Mouse (Mus musculus) liver, embryonic 15.5 days (tissue): ENCODE data around the gene Cnot4. TPM values are rescaled to one million over a fixed set of nuclear protein-coding genes. Genes with fewer than 3 reads are reported as not detected.

Experiments
- ATAC-seq: fragments of 200-750 bp; cut with Nextera tagmentation; 2 replicates; pipeline ENCODE4 v1.8.0; 2017; ENCODE audit warnings: moderate number of reproducible peaks, mild to moderate bottlenecking, moderate library complexity; ENCODE audit not compliant: insufficient read depth
- H3K27ac ChIP-seq: fragments of 300-500 bp; sonication (generic); replicated peaks from 2 replicates; pipeline ENCODE4 v1.5.1; 2015; ENCODE audit warnings: mild to moderate bottlenecking, inconsistent platforms
- H3K27me3 ChIP-seq: fragments of 300-500 bp; sonication (generic); 2 replicates; pipeline ENCODE4 v1.6.1; 2015; ENCODE audit warnings: mild to moderate bottlenecking, inconsistent platforms
- H3K36me3 ChIP-seq: fragments of 300-500 bp; sonication (generic); replicated peaks from 2 replicates; pipeline ENCODE4 v1.6.1; 2015; ENCODE audit warnings: moderate library complexity, mild to moderate bottlenecking, inconsistent platforms
- H3K4me1 ChIP-seq: fragments of 300-500 bp; sonication (generic); replicated peaks from 2 replicates; pipeline ENCODE4 v1.6.1; 2015; ENCODE audit warnings: inconsistent platforms
- H3K4me2 ChIP-seq: fragments of 300-500 bp; sonication (generic); 2 replicates; pipeline ENCODE4 v1.6.1; 2015; ENCODE audit warnings: moderate library complexity, mild to moderate bottlenecking, inconsistent platforms
- H3K4me3 ChIP-seq: fragments of 300-500 bp; sonication (generic); replicated peaks from 2 replicates; pipeline ENCODE4 v1.5.1; 2015; ENCODE audit warnings: mild to moderate bottlenecking, inconsistent platforms
- H3K9ac ChIP-seq: fragments of 300-500 bp; sonication (generic); 2 replicates; pipeline ENCODE4 v1.6.1; 2015; ENCODE audit warnings: moderate library complexity, mild to moderate bottlenecking, inconsistent platforms
- H3K9me3 ChIP-seq: fragments of 300-500 bp; sonication (generic); replicated peaks from 2 replicates; pipeline ENCODE4 v1.6.1; 2016; ENCODE audit warnings: inconsistent platforms
- WGBS: fragments of 180-500 bp; shearing (Covaris S2); methylation state at CpG from one replicate; pipeline ENCODE4 v1.1.7; 2015; ENCODE audit warnings: mixed read lengths; ENCODE audit not compliant: insufficient replicate concordance; 5-methylcytosine and 5-hydroxymethylcytosine counted together
- polyA plus RNA-seq: library from polyadenylated mRNA; unstranded; fragments of >200 nt; fragmentation: Nextera tagmentation; extraction: Ambion mirVana; gene quantifications from 2 replicates; pipeline ENCODE4 v1.2.1, GENCODE M21; 2015

Gene Cnot4
- polyA plus RNA-seq, 1 experiment from 2014 or later = 11.1 TPM

GRCm38 (mm10) chr6:35033341-35033740 lies 100.2 kb downstream of the Cnot4 start:
- H3K9me3 ChIP-seq = no peaks in the 10 kb centered on the region
- H3K27me3 ChIP-seq = no peaks in the 10 kb centered on the region
- H3K4me3 ChIP-seq = no peak overlapping the region
- ATAC-seq = no peak
- H3K9ac ChIP-seq = no peak overlapping the region
- 92% methylated on average over 11 of the region's 11 CpGs for WGBS
- H3K4me2 ChIP-seq = no peak overlapping the region
- H3K4me1 ChIP-seq = peaks cover 8% of the 10 kb centered on the region; the same call in 1 of the 2 replicates
- H3K36me3 ChIP-seq = peaks cover 5% of the 10 kb centered on the region; the same call in 1 of the 2 replicates
- H3K27ac ChIP-seq = no peak overlapping the region

GRCm38 (mm10) chr6:35032704-35033103 lies 100.8 kb downstream of the Cnot4 start:
- Histone ChIP-seq H3K4me2 (no peak overlapping the region), H3K27me3 (no peaks in the 10 kb centered on the region), H3K27ac (no peak overlapping the region), H3K9me3 (no peaks in the 10 kb centered on the region), H3K4me3 (no peak overlapping the region), H3K36me3 (peaks cover 5% of the 10 kb centered on the region; the same call in 1 of the 2 replicates), H3K9ac (no peak overlapping the region), H3K4me1 (peaks cover 8% of the 10 kb centered on the region; the same call in 1 of the 2 replicates)
- 31% methylated on average over 2 of the region's 2 CpGs for WGBS
- ATAC-seq = no peak

- Histone ChIP-seq H3K27ac (no peak overlapping the region), H3K9ac (no peak overlapping the region), H3K4me3 (no peak overlapping the region), H3K27me3 (no peaks in the 10 kb centered on the region), H3K9me3 (no peaks in the 10 kb centered on the region), H3K4me2 (no peak overlapping the region), H3K36me3 (no peaks in the 10 kb centered on the region), H3K4me1 (peaks cover 8% of the 10 kb centered on the region; the same call in 1 of the 2 replicates)
- 79% methylated on average over 4 of the region's 4 CpGs for WGBS
- ATAC-seq = no peak
Observed at GRCm38 (mm10) chr6:35030811-35031210, 102.7 kb downstream of the Cnot4 start.

GRCm38 (mm10) chr6:35030226-35030625 lies 103.3 kb downstream of the Cnot4 start:
- Histone ChIP-seq H3K9me3 (no peaks in the 10 kb centered on the region), H3K4me1 (peaks cover 8% of the 10 kb centered on the region; the same call in 1 of the 2 replicates), H3K4me3 (no peak overlapping the region), H3K9ac (no peak overlapping the region), H3K27ac (no peak overlapping the region), H3K27me3 (no peaks in the 10 kb centered on the region), H3K36me3 (no peaks in the 10 kb centered on the region), H3K4me2 (no peak overlapping the region)
- no peak for ATAC-seq
- 83% methylated on average over 6 of the region's 6 CpGs for WGBS

GRCm38 (mm10) chr6:35028023-35028422 lies 105.5 kb downstream of the Cnot4 start:
- ATAC-seq = no peak
- no peaks in the 10 kb centered on the region for H3K9me3 ChIP-seq
- WGBS = 88% methylated on average over 2 of the region's 2 CpGs
- no peak overlapping the region for H3K4me2 ChIP-seq
- H3K27me3 ChIP-seq = no peaks in the 10 kb centered on the region
- H3K4me1 ChIP-seq = peaks cover 4% of the 10 kb centered on the region; the same call in 1 of the 2 replicates
- peaks cover 5% of the 10 kb centered on the region for H3K36me3 ChIP-seq
- H3K27ac ChIP-seq = no peak overlapping the region
- no peak overlapping the region for H3K4me3 ChIP-seq
- H3K9ac ChIP-seq = no peak overlapping the region

- no peak for ATAC-seq
- Histone ChIP-seq H3K27me3 (no peaks in the 10 kb centered on the region), H3K4me2 (no peak overlapping the region), H3K4me1 (no peaks in the 10 kb centered on the region; the same call in 1 of the 2 replicates), H3K4me3 (no peak overlapping the region), H3K27ac (no peak overlapping the region), H3K36me3 (peaks cover 8% of the 10 kb centered on the region), H3K9ac (no peak overlapping the region), H3K9me3 (no peaks in the 10 kb centered on the region)
- WGBS = 74% methylated on average over 6 of the region's 6 CpGs
Observed at GRCm38 (mm10) chr6:35027257-35027656, 106.3 kb downstream of the Cnot4 start.

GRCm38 (mm10) chr6:35016624-35017023 lies 116.9 kb downstream of the Cnot4 start:
- no peak for ATAC-seq

GRCm38 (mm10) chr6:35011953-35012352 lies 121.6 kb downstream of the Cnot4 start:
- H3K27me3 ChIP-seq = no peaks in the 10 kb centered on the region
- H3K4me1 ChIP-seq = no peaks in the 10 kb centered on the region
- H3K27ac ChIP-seq = no peak overlapping the region
- WGBS = 81% methylated on average over 1 of the region's 1 CpGs
- H3K36me3 ChIP-seq = no peaks in the 10 kb centered on the region
- no peak overlapping the region for H3K4me3 ChIP-seq
- ATAC-seq = no peak
- H3K9me3 ChIP-seq = no peaks in the 10 kb centered on the region
- H3K9ac ChIP-seq = no peak overlapping the region
- no peak overlapping the region for H3K4me2 ChIP-seq

More at GRCm38 (mm10) chr6:35016624-35017023, 116.9 kb downstream of the Cnot4 start:
- Histone ChIP-seq H3K9me3 (no peaks in the 10 kb centered on the region), H3K4me3 (no peak overlapping the region), H3K27me3 (no peaks in the 10 kb centered on the region), H3K9ac (no peak overlapping the region), H3K27ac (no peak overlapping the region), H3K4me2 (no peak overlapping the region), H3K4me1 (no peaks in the 10 kb centered on the region), H3K36me3 (peaks cover 3% of the 10 kb centered on the region; the same call in 1 of the 2 replicates)
- WGBS = 77% methylated on average over 5 of the region's 5 CpGs

- ATAC-seq = no peak
- no peak overlapping the region for H3K9ac ChIP-seq
- no peaks in the 10 kb centered on the region for H3K4me1 ChIP-seq
- H3K4me2 ChIP-seq = no peak overlapping the region
- no peak overlapping the region for H3K4me3 ChIP-seq
- H3K27me3 ChIP-seq = no peaks in the 10 kb centered on the region
- 86% methylated on average over 5 of the region's 5 CpGs for WGBS
- H3K27ac ChIP-seq = no peak overlapping the region
- H3K36me3 ChIP-seq = no peaks in the 10 kb centered on the region
- no peaks in the 10 kb centered on the region for H3K9me3 ChIP-seq
Observed at GRCm38 (mm10) chr6:35010705-35011104, 122.8 kb downstream of the Cnot4 start.

- no peak for ATAC-seq
- no peaks in the 10 kb centered on the region for H3K4me1 ChIP-seq
Observed at GRCm38 (mm10) chr6:35002261-35002669, 131.3 kb downstream of the Cnot4 start.

GRCm38 (mm10) chr6:34999101-34999500 lies 134.4 kb downstream of the Cnot4 start:
- H3K9me3 ChIP-seq = no peaks in the 10 kb centered on the region
- no peak overlapping the region for H3K27ac ChIP-seq
- H3K4me1 ChIP-seq = peaks cover 9% of the 10 kb centered on the region
- no peaks in the 10 kb centered on the region for H3K36me3 ChIP-seq
- 0 out of 2 replicates have a peak, but pooled peaks cover 5% of the 10 kb centered on the region for H3K27me3 ChIP-seq
- H3K4me3 ChIP-seq = no peak overlapping the region
- WGBS = 33% methylated on average over 4 of the region's 4 CpGs
- ATAC-seq = no peak
- H3K4me2 ChIP-seq = no peak overlapping the region
- no peak overlapping the region for H3K9ac ChIP-seq

More at GRCm38 (mm10) chr6:35002261-35002669, 131.3 kb downstream of the Cnot4 start:
- 0 out of 2 replicates have a peak, but pooled peaks cover 5% of the 10 kb centered on the region for H3K27me3 ChIP-seq
- no peak overlapping the region for H3K9ac ChIP-seq
- H3K36me3 ChIP-seq = no peaks in the 10 kb centered on the region
- no peaks in the 10 kb centered on the region for H3K9me3 ChIP-seq
- no peak overlapping the region for H3K4me3 ChIP-seq
- no peak overlapping the region for H3K27ac ChIP-seq
- H3K4me2 ChIP-seq = no peak overlapping the region
- WGBS = 70% methylated on average over 18 of the region's 18 CpGs

- Histone ChIP-seq H3K36me3 (no peaks in the 10 kb centered on the region), H3K27ac (no peak overlapping the region), H3K4me1 (peaks cover 9% of the 10 kb centered on the region), H3K4me3 (no peak overlapping the region), H3K4me2 (no peak overlapping the region), H3K27me3 (peaks cover 5% of the 10 kb centered on the region; the same call in 1 of the 2 replicates), H3K9me3 (no peaks in the 10 kb centered on the region), H3K9ac (no peak overlapping the region)
- WGBS = 52% methylated on average over 4 of the region's 4 CpGs
- ATAC-seq = no peak
Observed at GRCm38 (mm10) chr6:34996496-34996895, 137.0 kb downstream of the Cnot4 start.
